Mouse (Mus musculus) frontal cortex, postnatal 36 days (tissue): ENCODE data around the gene Glt1d1.

Experiments
- DNase-seq, 2 experiments: peaks; one replicate each; pipeline ENCODE4 v3.0.0; 2022; ENCODE audit warnings: low spot score in 2 of 2

The Glt1d1 gene

DNA sequence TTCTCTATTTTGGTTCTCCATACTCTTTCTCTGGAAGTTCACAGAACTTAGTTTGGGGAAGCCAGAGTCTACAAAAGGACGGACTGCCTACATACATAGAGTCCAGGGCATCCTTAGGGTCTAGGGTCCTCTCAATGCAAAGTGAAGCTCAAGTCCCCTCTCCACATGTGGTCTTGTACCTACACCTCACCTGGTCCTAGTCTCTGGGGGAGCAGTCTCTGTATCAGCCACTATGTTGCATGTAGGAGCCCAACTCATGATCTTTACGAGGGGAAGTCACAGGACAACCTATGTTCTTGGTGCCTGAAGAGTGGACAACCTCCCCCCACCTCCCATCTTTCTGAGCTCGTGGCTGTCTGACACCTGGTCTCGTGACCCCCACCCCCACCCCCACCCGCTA, 391 bp upstream of the Glt1d1 start:
- DNase-seq = no peak

DNA sequence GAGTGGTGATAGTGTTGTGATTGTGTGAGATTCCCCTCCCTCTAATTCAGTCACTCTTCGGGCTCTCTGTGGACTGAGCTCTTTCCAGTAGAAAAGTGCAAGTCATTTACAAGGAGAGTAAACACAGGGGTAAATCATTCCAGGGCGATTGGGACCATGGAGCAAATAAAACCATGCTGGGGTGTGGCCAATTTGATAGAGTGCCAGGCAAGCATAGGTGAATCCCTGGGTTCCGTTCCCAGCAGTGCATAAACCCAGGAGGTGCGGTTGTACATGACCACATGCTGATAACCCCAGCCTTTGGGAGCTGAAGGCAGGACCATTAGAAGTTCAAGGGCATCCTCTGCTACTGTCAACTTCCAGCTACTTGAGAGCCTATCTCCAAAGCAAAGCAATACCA, 1.1 kb downstream of the Glt1d1 start:
- no peak for DNase-seq

DNA sequence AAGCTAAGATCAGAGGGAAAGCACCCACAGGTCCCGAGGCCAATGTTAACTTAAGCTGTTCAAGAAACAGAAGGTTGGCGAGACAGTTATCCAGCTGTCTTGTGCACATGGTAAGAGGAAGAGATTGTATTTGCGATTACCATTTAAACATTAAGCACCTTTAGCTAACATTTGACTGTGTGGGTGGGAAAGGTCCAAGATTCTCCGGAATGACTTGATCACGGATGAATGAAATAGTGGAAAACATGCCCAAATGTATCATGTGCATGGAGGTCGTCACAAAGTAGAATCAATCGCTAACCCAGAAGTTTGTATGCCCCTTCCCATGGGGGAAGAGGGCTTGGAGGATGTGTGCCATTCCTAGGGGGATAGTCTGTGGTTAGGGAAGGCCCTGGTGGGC, 1.6 kb downstream of the Glt1d1 start:
- no peak for DNase-seq

DNA sequence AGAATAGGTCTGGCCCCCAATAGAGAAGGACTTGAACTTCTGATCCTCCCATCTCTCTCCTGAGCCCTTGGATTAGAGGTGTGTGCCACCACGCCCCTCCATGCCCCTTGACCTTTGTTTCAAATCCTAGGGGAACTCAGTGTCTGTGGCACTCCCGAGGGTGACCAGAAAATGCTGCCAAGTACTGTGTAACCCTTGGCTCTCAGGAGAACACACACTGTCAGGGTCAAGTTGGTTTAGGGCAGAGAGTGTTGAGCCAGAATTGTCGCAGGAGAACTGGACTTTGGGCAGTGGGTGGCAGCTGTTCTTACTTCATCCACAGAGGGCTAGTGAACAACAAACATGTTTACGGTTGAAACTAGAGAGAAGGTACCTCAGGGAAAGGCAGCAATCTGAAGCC, 5.6 kb downstream of the Glt1d1 start:
- no peak for DNase-seq

DNA sequence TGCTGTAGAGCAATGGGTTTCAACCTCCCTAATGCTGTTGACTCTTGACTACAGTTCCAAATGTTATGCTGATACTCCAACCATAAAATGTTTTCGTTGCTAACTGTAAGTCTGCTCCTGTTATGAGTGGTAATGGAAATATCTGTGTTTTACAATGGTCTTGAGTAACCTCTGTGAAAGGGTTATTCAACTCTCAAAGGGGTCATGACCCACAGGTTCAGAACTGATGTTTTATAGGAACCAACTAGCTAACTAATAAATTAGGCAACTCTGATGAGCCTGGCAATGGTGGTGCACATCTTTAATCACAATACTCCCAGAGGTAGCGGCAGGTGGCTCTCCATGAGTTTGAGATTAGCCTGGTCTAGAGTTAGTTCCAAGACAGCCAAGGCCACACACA, 6.1 kb downstream of the Glt1d1 start:
- DNase-seq = no peak

DNA sequence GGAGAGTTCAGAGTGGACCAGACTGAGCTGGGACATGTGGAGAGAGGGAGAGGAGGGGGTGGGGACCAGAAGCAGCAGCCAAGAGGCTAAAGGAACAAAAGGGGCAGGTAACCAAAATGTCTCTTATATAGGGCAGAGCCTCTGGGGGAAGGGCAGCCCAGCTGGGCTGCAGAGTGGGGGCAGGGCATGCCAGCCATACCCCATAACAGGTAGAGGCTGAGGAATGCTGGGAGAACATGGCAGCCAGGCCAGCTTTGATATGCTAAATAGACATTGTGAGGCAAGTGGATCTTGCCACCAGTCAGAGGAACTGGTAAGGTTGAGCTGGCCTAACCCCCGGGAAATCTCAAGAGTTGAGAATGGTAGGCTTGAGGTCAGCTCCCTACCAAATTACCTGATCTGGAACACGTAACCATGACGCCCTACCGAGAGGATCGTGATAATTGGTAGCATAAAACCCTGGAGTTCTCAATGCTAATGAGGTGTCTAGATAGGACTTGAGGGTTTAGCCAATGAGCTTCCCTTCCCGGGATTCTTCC, 7.1 kb downstream of the Glt1d1 start:
- no peak for DNase-seq

DNA sequence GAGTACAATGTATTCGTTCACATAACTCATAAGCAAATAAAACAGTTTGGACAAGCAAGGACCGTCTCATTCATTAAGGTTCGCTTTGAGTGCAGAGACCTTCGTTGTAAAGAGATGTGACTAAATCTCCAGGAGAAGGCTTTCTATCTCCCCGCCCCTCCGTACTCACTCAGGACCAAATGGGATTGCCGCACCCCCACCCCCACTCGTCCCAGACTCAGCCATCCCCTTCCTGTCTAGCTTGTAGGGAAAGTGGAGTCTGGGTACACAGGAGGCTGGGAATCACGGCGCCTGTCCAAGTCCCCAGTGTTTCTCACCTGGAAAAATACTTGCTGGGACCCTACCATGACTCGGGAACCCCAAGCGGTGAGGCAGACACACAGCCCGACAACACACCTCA, 7.6 kb downstream of the Glt1d1 start:
- DNase-seq = no peak

DNA sequence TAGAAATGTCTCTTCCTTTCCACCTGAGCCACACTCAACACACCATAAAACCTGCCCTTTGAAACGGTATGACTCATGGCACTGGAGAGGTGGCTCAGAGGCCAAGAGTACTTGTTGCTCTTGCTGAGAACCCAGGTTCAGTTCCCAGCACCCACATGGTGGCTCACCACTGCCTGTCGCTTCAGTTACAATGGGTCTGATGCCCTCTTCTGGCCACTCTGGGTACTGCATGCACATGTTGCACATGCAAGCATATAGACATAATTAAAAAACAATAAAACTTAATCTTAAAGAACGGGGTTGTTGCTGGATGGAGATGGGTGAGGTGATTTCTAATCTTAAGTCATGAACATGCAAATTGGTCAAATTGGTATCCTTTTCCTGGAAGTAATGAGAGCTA, 8.3 kb downstream of the Glt1d1 start:
- DNase-seq = no peak

DNA sequence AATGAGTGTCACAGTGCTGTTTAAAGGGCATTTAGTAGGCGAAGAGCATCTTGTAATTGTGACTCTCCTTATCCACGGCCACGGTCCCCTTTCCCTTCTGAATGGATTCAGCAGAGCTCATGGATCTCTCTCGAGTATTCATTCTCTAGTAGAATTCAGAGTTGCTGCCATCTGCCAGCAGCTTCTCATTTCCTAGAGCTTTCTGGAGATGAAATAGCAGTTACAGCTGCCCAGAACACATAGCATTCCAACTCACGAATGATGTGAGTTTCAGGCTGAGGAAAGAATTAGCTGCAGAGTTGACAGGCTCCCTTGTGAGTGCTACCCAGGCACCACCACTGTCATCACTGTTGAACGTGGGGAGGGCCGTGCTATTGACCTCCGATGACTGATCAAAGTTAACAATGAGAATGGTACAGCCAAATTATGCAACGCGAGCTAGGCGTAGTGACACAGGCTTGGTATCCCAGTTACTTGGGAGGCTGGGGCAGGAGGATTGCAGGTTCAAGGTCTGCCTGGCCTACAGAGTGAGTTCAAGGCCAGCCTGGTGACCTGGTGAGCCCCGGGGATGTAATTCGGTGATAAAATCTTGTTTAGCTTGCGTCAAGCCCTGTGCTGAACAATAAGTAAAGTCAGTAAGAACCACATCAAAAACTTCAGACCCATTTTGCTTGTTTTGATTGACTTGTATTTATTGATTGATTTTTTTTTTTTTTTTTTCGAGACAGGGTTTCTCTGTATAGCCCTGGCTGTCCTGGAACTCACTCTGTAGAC, 9.3 kb downstream of the Glt1d1 start:
- DNase-seq = no peak

DNA sequence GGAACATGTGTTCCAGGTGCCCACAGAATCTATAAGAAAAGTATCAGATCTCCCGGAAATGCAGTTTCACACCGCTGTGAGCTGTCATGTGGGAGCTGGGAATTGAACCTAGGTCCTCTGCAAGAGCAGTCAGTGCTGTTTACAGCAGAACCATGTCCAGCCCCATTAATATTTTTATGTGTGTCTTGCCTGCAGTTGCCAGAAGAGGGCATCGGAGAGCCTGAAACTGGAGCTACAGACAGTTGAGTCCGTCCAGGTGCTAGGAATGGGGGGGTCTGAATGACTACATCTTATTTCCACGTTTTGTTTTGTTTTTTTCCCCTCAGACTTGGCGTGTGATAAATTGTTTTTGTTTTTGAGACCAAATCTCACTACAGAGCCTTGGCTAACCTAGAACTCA, 16.0 kb downstream of the Glt1d1 start:
- peak in 1 of 2 experiments; percentile 56 for DNase-seq

DNA sequence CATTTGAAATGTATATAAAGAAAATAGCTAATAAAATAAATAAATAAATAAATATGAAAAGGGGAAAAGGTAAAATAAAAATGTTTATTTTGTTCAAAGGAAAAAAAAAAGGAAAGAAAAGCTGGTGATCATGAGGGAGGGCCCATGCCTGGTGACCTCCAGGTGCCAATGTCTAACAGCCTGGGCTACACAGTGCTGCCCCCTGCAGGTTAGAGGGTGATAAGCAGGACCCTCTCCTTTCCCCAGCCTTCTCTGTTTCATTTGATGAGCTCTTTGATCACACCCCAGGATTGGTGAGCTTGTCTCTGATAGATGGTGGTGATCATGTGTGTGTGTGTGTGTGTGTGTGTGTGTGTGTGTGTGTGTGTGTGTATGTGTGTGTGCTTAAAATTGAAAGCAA, 17.0 kb downstream of the Glt1d1 start:
- DNase-seq = no peak

DNA sequence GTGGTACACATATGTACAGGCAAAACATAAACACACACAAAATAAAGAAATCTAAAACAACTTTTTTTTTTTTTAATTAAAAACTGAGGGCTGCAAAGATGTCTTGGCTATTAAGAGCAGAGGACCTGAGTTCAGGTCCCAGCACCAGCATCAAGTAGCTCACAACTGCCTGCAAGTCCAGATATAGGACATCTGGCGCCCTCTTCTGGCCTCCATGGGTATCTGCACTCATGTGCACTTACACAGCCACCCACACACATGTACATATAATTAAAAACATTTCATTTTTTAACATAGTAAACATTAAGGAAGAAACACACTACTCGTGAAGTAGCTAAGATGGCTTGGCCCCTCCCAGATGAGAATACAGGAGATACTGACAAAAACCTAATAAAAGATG, 26.2 kb downstream of the Glt1d1 start:
- DNase-seq = no peak

DNA sequence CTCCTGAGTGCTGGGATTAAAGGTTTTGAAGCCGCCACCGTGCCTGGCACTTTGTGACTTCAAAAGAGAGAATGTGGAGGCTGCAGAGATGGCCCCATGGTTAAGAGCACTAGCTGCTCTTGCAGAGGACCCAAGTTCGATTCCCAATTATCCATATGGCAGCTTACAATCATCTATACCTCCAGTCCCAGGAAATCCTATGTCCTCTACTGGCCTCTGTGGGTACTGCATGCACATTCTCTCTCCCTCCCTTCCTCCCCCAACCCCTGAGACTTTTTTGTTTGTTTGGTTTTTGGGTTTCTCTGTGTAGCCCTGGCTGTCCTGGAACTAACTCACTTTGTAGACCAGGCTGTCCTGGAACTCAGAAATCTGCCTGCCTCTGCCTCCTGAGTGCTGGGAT, 27.2 kb downstream of the Glt1d1 start:
- DNase-seq = no peak

DNA sequence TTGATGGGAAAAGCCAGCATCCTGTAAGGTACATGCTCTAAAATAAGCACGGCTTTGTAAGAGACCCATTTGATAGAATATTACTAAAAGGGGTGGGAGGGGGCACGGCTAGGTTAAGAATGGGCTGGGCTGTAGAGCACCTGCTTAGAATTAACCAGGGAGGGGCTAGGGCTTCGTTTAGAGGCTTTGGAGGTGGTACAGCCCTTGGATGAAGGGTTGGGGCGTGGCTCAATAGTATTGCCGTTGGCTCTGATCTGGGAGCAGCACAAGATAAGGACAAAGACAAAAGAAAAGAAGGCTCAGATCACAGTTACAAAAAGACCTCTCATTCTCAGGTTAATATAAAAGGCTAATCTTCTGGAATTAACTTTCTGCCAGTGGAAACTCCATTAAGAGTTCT, 28.2 kb downstream of the Glt1d1 start:
- DNase-seq = no peak

DNA sequence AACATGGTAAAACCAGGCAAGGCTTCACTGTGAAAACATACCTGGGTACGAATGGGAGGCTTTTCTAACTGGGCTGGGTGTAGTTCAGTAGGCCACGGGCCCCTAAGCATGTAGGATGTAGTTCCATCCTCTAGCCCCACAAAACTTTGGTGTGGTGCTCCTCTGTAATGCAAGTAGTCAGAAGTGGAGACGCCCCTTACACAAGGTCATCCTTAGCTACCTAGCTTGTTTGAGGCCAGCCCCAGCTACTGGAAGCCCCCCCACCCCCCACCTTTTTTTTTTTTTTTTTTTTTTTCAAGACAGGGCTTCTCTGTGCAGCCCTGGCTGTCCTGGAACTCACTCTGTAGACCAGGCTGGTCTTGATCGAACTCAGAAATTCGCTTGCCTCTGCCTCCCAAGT, 28.9 kb downstream of the Glt1d1 start:
- DNase-seq = no peak

DNA sequence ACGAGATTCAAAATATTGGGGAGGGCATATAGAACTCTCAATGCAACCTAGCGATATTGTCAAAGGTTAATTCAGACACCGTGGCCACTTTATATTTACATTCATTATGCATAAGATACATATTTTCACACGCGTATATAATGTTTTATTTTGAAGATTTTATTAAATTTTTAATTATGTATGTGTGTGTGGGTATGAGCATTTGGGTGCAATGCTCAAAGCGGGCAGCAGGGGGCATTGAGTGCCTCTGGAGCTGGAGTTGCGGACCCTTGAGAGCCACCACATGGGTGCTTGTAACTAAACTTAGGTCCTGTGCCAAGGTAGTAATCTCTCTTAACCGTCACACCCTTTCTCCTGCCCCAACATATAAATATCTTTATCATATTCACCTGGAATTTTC, 41.9 kb downstream of the Glt1d1 start:
- DNase-seq = no peak

DNA sequence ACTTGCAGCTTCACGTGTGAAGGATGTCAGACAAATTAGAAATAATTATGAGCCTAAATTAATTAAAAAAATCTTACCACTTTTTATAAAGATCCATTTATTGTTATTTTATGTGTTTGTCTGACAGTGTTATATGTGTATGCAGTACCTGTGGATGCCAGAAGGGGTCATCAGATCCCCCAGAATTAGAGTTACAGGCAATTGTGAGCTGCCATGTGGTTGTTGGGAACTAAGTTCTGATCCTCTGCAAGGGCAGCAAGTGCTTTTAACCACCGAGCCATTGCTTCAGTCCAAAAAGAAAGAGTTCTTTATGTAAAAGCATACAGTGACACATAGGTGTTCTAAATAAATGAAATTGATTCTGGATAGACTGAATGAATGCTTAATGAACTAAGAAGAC, 45.5 kb downstream of the Glt1d1 start:
- DNase-seq = no peak

DNA sequence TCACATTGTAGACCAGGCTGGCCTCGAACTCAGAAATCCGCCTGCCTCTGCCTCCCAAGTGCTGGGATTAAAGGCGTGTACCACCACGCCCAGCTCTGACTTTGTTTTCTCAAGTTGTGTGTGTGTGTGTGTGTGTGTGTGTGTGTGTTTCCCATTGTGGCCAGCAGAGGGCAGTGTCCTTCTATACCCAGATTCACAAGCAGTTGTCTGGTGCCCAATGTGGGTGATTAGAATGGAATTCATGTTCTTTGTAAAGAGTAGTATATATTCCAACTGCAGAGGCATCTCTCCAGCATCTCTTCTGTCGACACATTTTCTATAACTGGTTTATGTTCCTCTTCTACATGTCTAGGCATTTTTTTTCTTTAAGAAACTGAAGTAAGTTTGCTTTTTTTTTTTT, 46.4 kb downstream of the Glt1d1 start:
- no peak for DNase-seq

DNA sequence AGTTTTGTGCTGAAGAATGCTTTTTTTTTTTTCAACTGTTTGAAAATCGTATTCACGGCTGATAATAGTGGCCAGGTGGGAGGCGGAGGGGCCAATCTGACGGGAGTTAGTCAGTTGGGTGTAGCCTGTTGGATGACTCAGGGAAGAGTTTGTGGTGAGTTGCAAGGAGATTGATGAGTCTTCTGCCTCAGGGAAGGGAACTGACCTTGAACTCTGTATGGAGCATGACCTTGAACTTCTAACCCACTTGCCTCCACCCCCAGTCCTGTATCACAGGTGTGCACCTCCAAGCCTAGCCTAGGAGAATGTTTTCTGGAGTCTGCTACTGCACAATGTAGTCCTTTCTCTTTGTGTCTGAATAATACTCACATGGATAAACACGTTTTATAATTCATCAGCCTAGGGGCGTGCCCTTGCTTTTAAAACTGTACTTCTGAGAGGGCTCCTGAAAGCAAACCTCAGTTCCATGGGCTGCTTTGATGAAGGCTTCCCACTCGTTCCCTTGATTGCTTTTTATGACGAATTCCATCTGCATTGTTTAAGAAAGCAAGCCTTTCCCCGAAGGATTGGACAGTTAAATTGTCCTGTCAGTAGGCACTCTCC, 56.6 kb downstream of the Glt1d1 start:
- DNase-seq = no peak

DNA sequence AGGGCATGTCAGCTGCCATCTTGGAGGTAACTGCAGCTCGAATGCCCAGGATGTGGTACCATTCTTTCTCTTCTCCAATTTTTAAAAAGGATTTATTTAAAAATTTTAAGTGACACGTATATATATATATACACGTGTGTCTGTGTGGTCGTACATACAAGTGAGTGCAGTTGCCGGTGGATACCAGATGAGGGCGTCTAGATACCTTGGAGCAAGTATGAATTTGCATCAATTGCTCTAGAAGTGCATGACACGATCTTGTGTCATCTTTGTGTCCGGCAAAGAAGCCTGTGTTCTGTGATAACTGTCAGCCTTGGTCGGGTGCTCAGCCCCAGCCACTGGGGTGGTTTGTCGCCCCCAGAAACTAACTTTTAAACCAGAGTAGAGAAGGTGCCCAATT, 59.0 kb downstream of the Glt1d1 start:
- no peak for DNase-seq

DNA sequence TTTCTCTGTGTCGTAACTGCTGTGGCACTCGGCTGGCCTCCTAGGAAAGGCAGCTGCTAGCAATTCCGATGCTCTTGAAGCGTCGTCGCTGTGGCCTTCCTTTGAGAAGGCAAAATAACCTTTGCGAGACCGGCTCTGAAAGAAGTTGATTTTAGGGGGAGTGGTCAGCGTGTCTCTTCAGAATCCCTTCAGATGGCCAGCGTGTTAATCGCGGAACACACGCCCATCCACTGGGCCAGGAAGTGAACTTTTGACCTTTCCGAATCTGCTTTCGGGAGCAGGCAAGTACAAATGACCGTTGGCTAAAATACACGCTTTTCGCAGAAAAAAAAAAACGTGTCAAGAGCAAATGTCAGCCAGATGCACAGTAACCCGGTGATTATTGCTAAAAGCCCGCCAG, 59.5 kb downstream of the Glt1d1 start:
- DNase-seq = no peak

DNA sequence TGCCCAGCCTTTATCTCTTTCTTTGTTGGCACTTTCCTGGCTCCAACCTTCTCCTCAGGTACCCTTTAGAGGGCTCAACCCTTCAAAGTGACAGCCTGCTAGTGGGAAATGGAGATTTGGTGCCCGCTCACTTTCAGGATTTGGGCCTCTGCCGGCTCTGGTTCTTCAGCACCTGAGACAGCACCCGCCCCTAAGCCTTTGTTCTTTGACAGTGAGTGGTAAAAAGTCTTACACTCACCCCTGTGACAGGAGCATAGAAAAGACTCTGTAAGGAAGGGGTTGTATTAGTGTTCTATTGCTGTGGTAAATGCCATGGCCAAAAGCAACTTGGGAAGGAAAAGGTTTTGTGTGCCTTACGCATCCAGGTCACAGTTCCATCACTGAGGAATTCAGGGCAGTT, 63.8 kb downstream of the Glt1d1 start:
- DNase-seq = no peak

DNA sequence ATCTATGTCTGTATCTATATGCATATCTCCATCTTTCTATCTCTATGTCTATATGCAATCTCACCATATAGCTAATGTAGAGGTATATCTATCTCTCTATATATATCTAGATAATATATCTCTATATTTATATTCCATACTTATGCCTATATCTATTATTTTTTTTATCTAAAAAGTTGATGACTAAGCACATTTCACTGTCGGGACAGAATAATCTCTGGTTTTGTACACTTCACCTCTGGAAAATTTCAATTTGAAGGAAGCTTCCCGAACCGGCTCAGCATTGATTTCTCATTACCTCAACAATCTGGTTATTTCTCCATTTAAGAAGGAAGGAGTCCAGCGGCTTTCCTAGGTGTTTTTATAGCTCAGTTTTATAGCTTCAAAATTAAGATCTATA, 64.5 kb downstream of the Glt1d1 start:
- DNase-seq = no peak

DNA sequence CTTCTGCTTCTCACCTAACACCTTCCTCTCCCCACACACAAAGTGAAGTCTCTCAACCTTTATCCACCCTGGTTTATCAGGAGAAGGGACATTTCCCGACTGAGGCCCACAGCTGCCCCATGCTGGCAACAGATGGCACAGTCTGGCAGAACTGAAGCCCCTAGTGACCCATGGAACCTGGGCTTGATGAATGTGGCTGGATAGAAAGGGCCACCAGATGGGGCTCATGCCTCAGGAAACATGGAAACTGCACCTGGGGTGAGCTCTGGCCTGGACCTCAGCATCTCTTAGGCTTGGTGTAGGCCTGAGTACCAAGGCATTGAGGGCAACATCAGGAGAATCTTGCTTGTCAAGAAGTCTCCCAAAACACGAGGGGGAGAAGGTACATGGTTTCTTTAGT, 66.5 kb downstream of the Glt1d1 start:
- DNase-seq = no peak
